Mouse (Mus musculus): ENCODE data around the gene Zbtb16.

- no peak for TF ChIP-seq CTCF (IDR thresholded peaks at IDR 0.05; ENCODE audit: borderline replicate concordance, control insufficient read depth, extremely low read depth, insufficient read depth, low read length, poor library complexity)
- no peak for TF ChIP-seq POLR2A (IDR thresholded peaks at IDR 0.05; ENCODE audit: control insufficient read depth, extremely low read depth, insufficient read depth, low read length, poor library complexity)
Measured at GRCm38 (mm10) chr9:48782284-48783060, 53.5 kb downstream of the Zbtb16 start.

Data from thymus, adult 2 months (tissue).